Mouse (Mus musculus) heart, embryonic 11.5 days (tissue): Measurements from ENCODE around the gene Sec22c. TPM values are rescaled to one million over a fixed set of nuclear protein-coding genes. Genes with fewer than 3 reads are reported as not detected.

ENCODE experiments used
- ATAC-seq: fragments of 200-750 bp; cut with Nextera tagmentation; replicated peaks from 2 replicates; pipeline ENCODE4 v1.8.0; 2017; ENCODE audit warnings: moderate library complexity; ENCODE audit not compliant: insufficient number of reproducible peaks, low FRiP score, low TSS enrichment
- H3K27ac ChIP-seq: fragments of 300-500 bp; sonication (generic); 2 replicates; pipeline ENCODE4 v1.5.1; 2014; ENCODE audit warnings: mild to moderate bottlenecking, low read depth, low read length
- H3K27me3 ChIP-seq: fragments of 300-500 bp; sonication (generic); 2 replicates; pipeline ENCODE4 v1.6.1; 2014; ENCODE audit warnings: mild to moderate bottlenecking, low read length, mixed read lengths; ENCODE audit not compliant: control insufficient read depth, insufficient read depth
- H3K36me3 ChIP-seq: fragments of 300-500 bp; sonication (generic); 2 replicates; pipeline ENCODE4 v1.6.1; 2014; ENCODE audit warnings: mild to moderate bottlenecking, low read length, moderate library complexity, mixed read lengths; ENCODE audit not compliant: control insufficient read depth, insufficient read depth
- H3K4me1 ChIP-seq: fragments of 300-500 bp; sonication (generic); 2 replicates; pipeline ENCODE4 v1.6.1; 2014; ENCODE audit warnings: low read length; ENCODE audit not compliant: control insufficient read depth, insufficient read depth
- H3K4me2 ChIP-seq: fragments of 300-500 bp; sonication (generic); 2 replicates; pipeline ENCODE4 v1.6.1; 2014; ENCODE audit warnings: mild to moderate bottlenecking, moderate library complexity
- H3K4me3 ChIP-seq: fragments of 300-500 bp; sonication (generic); 2 replicates; pipeline ENCODE4 v1.5.1; 2014; ENCODE audit warnings: low read depth, low read length
- H3K9ac ChIP-seq: fragments of 300-500 bp; sonication (generic); 2 replicates; pipeline ENCODE4 v1.6.1; 2014; ENCODE audit warnings: mild to moderate bottlenecking, low read depth, low read length, moderate library complexity
- H3K9me3 ChIP-seq: fragments of 300-500 bp; sonication (generic); replicated peaks from 2 replicates; pipeline ENCODE4 v1.6.1; 2016; ENCODE audit warnings: low read length; ENCODE audit not compliant: control insufficient read depth
- WGBS: fragments of 180-500 bp; shearing (Covaris S2); extraction: QIAGEN DNeasy Blood & Tissue Kit; methylation state at CpG from one replicate; pipeline ENCODE4 v1.1.7; 2014; ENCODE audit not compliant: insufficient replicate concordance; 5-methylcytosine and 5-hydroxymethylcytosine counted together
- polyA plus RNA-seq: library from polyadenylated mRNA; unstranded; fragments of >200 nt; fragmentation: Nextera tagmentation; extraction: Ambion mirVana; gene quantifications from 2 replicates; pipeline ENCODE4 v1.2.1, GENCODE M21; 2014

The Sec22c gene
- polyA plus RNA-seq, 1 experiment from 2014 or later, result 4.3 TPM

DNA sequence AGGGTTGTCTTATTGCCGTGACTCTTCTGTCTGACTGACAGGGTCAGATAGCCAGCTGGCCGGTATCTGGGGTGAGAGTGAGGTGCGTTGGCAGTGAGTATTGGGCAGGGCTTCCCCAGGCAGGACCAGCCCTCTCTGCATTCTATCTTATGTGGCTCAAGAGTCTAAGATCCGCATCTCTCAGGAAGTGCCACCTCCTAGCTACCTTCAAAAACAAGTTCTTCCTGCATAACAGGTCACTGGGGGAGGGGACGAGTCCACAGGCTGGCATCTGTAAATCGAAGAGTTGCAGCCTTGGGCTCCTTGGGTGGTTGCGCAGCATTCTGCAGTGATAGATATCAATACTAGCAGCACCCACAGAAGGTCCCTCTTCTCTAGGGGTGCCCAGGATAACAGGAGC lies 58.3 kb downstream of the Sec22c start:
- no peaks in the 10 kb centered on the region for H3K9me3 ChIP-seq
- no peak for ATAC-seq
- no peak overlapping the region for H3K27ac ChIP-seq
- H3K27me3 ChIP-seq, result peaks cover 29% of the 10 kb centered on the region
- H3K9ac ChIP-seq, result no peak overlapping the region
- no peak overlapping the region for H3K4me2 ChIP-seq
- H3K4me3 ChIP-seq, result no peak overlapping the region
- H3K36me3 ChIP-seq, result no peaks in the 10 kb centered on the region
- WGBS, result 48% methylated on average over 7 of the region's 7 CpGs
- peaks cover 10% of the 10 kb centered on the region; the same call in 1 of the 2 replicates for H3K4me1 ChIP-seq

DNA sequence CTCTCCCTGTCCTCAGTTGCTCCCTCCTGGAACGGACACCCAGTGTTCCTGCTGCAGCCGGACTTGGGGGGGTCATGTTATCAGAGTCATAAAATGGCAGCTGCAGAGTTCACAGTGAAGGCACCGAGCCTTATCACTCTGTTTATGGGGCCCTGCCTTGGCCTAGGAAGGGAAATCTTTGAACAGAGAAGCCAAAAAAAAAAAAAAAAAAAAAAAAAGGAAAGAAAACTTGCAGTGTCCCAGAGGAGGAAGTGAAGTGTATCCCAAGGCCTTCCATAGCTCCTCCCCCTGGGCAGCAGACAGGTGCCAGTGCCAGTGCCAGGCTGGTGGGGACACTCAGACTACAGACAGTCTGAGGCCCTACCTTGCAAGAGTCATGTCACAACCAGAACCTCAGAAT lies 60.4 kb downstream of the Sec22c start:
- Histone ChIP-seq H3K4me1 (peaks cover 15% of the 10 kb centered on the region), H3K27ac (no peak overlapping the region), H3K9ac (no peak overlapping the region), H3K9me3 (no peaks in the 10 kb centered on the region), H3K27me3 (peaks cover 50% of the 10 kb centered on the region), H3K4me2 (no peak overlapping the region), H3K36me3 (no peaks in the 10 kb centered on the region), H3K4me3 (no peak overlapping the region)
- 43% methylated on average over 3 of the region's 3 CpGs for WGBS
- ATAC-seq, result no peak

DNA sequence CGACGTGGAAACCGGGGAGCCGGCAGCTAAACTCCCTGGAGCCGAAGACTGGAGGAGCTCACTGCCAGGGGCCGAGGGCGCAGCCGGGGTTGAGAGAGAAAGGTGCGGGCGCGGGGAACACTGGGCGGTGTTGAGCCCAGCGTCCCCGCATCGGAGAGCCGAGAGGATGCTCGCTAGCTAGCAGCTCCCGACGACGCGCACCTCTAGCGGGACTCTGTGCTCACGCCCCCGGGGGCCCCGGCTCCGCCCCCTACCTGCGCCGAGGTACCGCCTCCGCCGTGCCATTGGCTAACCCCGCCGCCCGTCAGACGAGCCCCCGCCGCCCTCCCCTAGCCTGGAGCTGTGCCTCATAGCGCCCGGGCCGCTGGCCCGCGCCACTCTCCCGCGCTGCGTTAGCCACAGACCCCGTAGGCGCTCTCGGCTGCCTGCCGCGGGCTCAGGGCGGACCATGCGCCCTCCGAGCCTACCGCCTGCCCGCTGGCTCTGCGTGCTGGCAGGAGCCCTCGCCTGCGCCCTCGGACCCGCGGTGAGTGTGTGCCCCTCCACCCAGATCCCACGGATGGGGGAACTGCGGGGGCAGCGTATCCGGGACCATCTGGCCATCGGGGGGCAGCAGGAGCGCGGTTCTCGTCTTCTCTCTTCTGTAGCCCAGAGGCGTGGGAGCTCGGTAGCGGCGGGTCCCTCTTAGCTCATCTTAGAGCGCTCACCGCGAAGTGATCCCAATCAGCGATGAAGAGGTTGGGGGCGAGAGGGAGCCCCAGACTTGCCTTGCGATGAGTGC lies 62.7 kb downstream of the Sec22c start, which contains the start of gene Vipr1:
Gene Vipr1, plus strand, starts transcription at position 316 of the 781 bp plus-strand sequence.
- peaks cover 15% of the 10 kb centered on the region for H3K4me1 ChIP-seq
- H3K27ac ChIP-seq, result no peak within 1 kb of the TSS
- under 1% methylated on average over 78 of the region's 79 CpGs for WGBS
- H3K27me3 ChIP-seq, result peaks cover 61% of the 10 kb centered on the region
- H3K4me3 ChIP-seq, result peak within 1 kb of the TSS; percentile 38
- peak; percentile 72 for ATAC-seq
- peak within 1 kb of the TSS; percentile 2; the same call in 1 of the 2 replicates for H3K9ac ChIP-seq
- no peaks in the 10 kb centered on the region for H3K36me3 ChIP-seq
- peak within 1 kb of the TSS; percentile 63 for H3K4me2 ChIP-seq
- H3K9me3 ChIP-seq, result no peaks in the 10 kb centered on the region

DNA sequence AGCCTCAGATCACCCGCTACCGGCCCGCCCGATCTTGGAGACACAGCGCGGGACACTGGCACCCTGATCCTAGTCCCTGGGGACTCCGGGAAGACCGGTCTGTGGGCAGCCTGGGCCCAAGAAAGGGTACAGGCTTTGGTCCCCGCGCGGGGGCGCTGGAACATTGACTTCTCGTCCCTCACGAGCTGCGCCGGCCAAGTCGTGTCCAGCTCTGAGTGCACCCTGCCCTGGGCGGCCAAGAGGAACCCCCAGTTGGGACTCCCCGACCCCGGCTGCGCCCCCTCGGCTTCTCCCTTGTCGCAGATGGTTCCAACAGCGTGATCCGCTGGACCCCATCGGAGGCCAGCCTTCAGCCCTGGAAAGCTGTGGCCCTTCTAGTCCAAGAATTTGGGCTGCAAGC lies 63.3 kb downstream of the Sec22c start, which contains the start of gene Lyzl4:
Gene Lyzl4, minus strand, starts transcription at position 96 of the 400 bp plus-strand sequence.
- WGBS, result 0% methylated on average over 26 of the region's 26 CpGs
- no peaks in the 10 kb centered on the region for H3K9me3 ChIP-seq

DNA sequence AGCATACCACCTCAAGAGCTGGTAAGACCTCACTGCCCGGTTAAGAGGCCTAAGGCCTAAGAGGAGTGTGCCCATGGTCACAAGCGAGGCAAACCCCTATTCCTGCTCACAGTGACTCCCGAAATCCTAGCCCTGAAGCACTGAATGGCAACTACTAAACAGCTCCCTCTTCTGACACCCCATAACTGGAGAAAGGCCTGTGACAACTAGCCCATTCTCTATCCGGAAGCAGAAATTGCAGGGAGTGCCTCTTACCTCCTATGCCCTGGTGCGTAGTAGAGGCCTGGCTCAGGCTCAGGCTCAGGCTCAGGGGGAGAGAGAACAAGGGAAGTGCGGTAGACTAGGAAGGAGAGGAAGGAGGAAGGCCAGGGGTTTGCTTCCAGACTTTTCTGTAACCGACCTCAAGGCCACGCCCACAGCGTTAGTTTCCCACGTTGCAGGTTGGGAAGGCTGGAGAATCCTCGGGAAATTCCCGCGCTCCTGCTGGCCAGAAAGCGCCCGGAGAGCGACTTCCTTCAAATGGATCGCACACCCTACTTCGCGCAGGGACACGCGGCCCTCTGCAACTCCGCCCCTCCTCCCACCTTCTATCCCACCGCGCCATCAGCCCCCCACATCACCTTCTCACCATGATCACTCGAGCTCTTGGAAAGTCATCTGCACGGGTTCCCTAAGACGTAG lies 63.9 kb downstream of the Sec22c start:
- 12% methylated on average over 27 of the region's 27 CpGs for WGBS
- Histone ChIP-seq H3K9ac (no peak overlapping the region), H3K4me2 (peak overlapping the region; percentile 63), H3K4me3 (peak overlapping the region; percentile 38), H3K36me3 (no peaks in the 10 kb centered on the region), H3K27ac (no peak overlapping the region), H3K9me3 (no peaks in the 10 kb centered on the region), H3K27me3 (peaks cover 63% of the 10 kb centered on the region), H3K4me1 (peaks cover 15% of the 10 kb centered on the region)
- no peak for ATAC-seq

More for the DNA sequence above, 63.3 kb downstream of the Sec22c start, which contains the start of gene Lyzl4:
- peak within 1 kb of the TSS; percentile 38 for H3K4me3 ChIP-seq
- peaks cover 61% of the 10 kb centered on the region for H3K27me3 ChIP-seq
- H3K4me1 ChIP-seq, result peaks cover 15% of the 10 kb centered on the region
- no peak within 1 kb of the TSS for H3K27ac ChIP-seq
- no peaks in the 10 kb centered on the region for H3K36me3 ChIP-seq
- peak within 1 kb of the TSS; percentile 2; the same call in 1 of the 2 replicates for H3K9ac ChIP-seq
- peak; percentile 55; the same call in 1 of the 2 replicates for ATAC-seq
- H3K4me2 ChIP-seq, result peak within 1 kb of the TSS; percentile 63

DNA sequence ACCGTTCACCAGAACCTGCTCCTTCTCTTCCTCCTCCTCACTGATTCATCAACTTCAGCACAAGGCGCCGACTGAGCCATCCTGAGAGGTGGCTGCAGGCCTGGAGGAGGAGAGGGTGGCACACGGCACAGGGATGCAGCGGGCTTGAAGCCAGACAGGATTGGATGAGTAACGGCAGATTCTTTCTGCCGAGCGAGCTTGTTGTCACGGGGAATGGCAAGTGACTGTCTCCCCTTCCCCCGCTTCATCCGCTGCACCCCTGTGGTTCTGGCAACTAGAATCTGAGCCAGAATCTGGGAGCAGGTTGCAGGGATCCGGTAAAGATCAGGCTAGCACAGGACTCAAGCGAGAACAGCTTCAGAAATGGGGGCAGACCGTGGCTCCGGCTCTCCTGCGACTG lies 65.5 kb downstream of the Sec22c start:
- Histone ChIP-seq H3K27me3 (peaks cover 67% of the 10 kb centered on the region), H3K4me3 (no peak overlapping the region)

DNA sequence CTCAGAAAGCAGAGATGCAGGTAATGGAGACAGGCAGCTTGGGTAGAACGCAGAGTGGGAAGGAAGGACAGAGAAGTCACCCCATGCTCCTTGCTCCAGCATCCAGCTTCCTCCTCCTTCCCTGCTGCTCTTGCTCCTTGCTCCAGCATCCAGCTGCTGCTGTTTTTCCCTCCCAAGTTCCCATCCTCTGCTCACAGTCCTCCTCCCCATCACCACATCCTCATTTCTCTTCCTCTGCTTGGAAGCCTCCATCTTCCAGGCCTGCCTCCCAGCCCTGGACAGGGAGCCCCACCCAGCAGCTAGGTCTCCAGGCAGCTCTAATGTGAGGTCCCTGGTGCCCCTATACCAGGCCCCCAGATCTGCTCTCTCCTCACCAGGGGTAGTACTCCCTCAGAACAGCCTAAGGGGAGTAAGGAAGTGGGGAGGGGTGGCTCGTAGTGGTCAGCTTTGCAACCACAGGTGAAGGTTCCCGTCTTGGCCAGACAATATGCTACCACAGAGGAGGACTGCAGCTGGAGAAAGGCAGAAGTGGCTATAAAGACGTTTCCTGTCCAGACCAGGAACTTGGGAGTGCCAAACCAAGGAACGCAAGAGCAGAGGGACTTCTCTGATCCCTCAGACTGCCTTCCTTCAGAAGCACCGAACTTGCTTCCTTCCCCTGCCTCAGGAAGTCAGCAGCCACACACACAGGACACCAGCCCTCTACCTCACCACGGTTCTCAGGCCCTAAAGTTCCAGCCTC lies 69.3 kb downstream of the Sec22c start:
- Histone ChIP-seq H3K4me1 (peaks cover 6% of the 10 kb centered on the region; the same call in 1 of the 2 replicates), H3K27me3 (peaks cover 41% of the 10 kb centered on the region), H3K36me3 (no peaks in the 10 kb centered on the region), H3K27ac (no peak overlapping the region), H3K4me2 (no peak overlapping the region), H3K4me3 (no peak overlapping the region), H3K9me3 (no peaks in the 10 kb centered on the region), H3K9ac (no peak overlapping the region)
- WGBS, result 51% methylated on average over 7 of the region's 7 CpGs
- no peak for ATAC-seq

More for the DNA sequence above, 65.5 kb downstream of the Sec22c start:
- Histone ChIP-seq H3K9me3 (no peaks in the 10 kb centered on the region), H3K4me2 (no peak overlapping the region), H3K4me1 (peaks cover 15% of the 10 kb centered on the region), H3K36me3 (no peaks in the 10 kb centered on the region), H3K9ac (no peak overlapping the region), H3K27ac (no peak overlapping the region)
- no peak for ATAC-seq
- 46% methylated on average over 16 of the region's 16 CpGs for WGBS

DNA sequence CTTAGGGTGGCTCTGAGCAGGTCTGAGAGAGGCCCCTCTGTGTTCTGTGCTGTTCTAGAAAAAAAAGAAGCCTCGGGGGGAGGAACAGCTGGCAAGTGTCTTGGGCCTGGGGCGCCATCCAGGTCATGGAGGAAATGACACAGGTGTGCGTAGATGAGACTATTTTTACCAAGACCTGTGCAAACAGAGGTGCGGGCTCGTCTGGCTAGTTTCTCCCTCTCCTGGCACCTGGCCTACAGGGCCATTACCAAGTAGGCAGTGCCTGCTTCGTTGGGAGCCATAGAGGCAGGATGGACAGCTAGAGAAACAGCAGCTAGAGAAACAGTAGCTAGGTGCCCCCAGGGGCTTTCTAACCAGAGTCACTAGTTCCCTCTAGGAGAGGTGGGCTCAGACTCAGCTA lies 72.0 kb downstream of the Sec22c start:
- Histone ChIP-seq H3K27ac (no peak overlapping the region), H3K4me2 (no peak overlapping the region), H3K9ac (no peak overlapping the region), H3K36me3 (no peaks in the 10 kb centered on the region), H3K4me1 (peaks cover 6% of the 10 kb centered on the region; the same call in 1 of the 2 replicates), H3K27me3 (peaks cover 20% of the 10 kb centered on the region), H3K9me3 (no peaks in the 10 kb centered on the region), H3K4me3 (no peak overlapping the region)
- ATAC-seq, result no peak
- 80% methylated on average over 6 of the region's 6 CpGs for WGBS
